Mouse (Mus musculus): ENCODE measurements around the gene Mob2.

DNA sequence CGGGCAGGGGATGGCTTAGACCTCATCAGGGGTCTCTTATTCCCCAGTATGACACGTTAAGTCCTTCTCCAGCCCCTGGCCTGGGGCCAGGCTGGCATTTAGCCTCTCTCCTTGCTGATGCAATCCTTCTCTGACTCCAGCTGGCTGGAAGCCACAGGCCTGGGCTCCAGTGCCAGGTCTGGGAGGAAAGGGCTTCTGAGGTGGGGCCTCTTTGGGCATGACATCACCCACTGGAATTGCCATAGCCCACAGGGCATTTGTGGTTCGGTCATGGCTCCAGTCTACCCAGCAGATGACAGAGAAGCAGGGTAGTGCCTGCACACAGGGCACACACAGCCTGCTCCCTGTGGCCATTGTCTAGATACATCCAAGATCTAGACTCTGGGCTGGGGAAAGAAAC, 24.0 kb upstream of the Mob2 start:
- TF ChIP-seq CTCF (IDR thresholded peaks at IDR 0.05; ENCODE audit: extremely low read depth, insufficient read length, insufficient replicate concordance, low read depth, low read length) (no peak), POLR2A (IDR thresholded peaks at IDR 0.05; ENCODE audit: low read depth, low read length) (no peak)
